Mouse (Mus musculus) heart, adult 2 months (tissue): ENCODE results near the gene Ctns. TPM values are rescaled to one million over a fixed set of nuclear protein-coding genes. Genes with fewer than 3 reads are reported as not detected.

ENCODE experiments used
- DNase-seq, 2 experiments: peaks; one replicate each; pipeline ENCODE4 v3.0.0; 2021
- H3K27ac ChIP-seq: fragments of 200-600 bp; 2 replicates; pipeline ENCODE4 v1.8.1; 2022
- H3K27me3 ChIP-seq: fragments of 200-500 bp; 2 replicates; pipeline ENCODE4 v1.6.1; 2012; ENCODE audit warnings: mild to moderate bottlenecking, low read length, inconsistent platforms, mixed read lengths; ENCODE audit not compliant: control insufficient read depth, insufficient read depth
- H3K36me3 ChIP-seq: fragments of 200-500 bp; 2 replicates; pipeline ENCODE4 v1.6.1; 2012; ENCODE audit warnings: low read length, inconsistent platforms; ENCODE audit not compliant: control insufficient read depth, insufficient read depth
- H3K4me1 ChIP-seq: fragments of 200-500 bp; 2 replicates; pipeline ENCODE4 v1.6.1; 2011; ENCODE audit warnings: low read length; ENCODE audit not compliant: control insufficient read depth, insufficient read depth
- H3K4me3 ChIP-seq: fragments of 200-600 bp; 2 replicates; pipeline ENCODE4 v1.8.1; 2022
- H3K79me2 ChIP-seq: fragments of 200-500 bp; replicated peaks from 2 replicates; pipeline ENCODE4 v1.6.1; 2012; ENCODE audit warnings: mild to moderate bottlenecking, inconsistent platforms, low read length, moderate library complexity, mixed read lengths; ENCODE audit not compliant: control insufficient read depth, insufficient read depth
- H3K9ac ChIP-seq: fragments of 200-500 bp; 2 replicates; pipeline ENCODE4 v1.6.1; 2012; ENCODE audit warnings: low read depth, mild to moderate bottlenecking, control low read depth, inconsistent platforms, low read length, mixed read lengths
- CTCF ChIP-seq: fragments of 200-600 bp; IDR thresholded peaks from 2 replicates; pipeline ENCODE4 v1.8.1; 2022; ENCODE audit warnings: antibody characterized with exemption, mild to moderate bottlenecking, moderate library complexity
- EP300 ChIP-seq: fragments of 200-500 bp; IDR thresholded peaks from 2 replicates; pipeline ENCODE4 v1.6.1; 2011; ENCODE audit warnings: low read depth, low read length, control low read depth; ENCODE audit not compliant: insufficient read depth
- POLR2A ChIP-seq: fragments of 200-500 bp; IDR thresholded peaks from 2 replicates; pipeline ENCODE4 v1.6.1; 2011; ENCODE audit warnings: mild to moderate bottlenecking, low read depth, low read length, control low read depth; ENCODE audit not compliant: insufficient read depth
- WGBS: fragments of 180-500 bp; shearing (Covaris S2); methylation state at CpG from one replicate; pipeline ENCODE4 v1.1.7; 2018; 5-methylcytosine and 5-hydroxymethylcytosine counted together
- intact Hi-C: fragments of 180-260 bp; cut with DNase I; formaldehyde crosslinking; loops from one replicate; pipeline ENCODE4 v1.15.1; 2025
- polyA plus RNA-seq: library from polyadenylated mRNA; depleted of rRNA; stranded (reverse); fragments of >200 nt; gene quantifications from 2 replicates; pipeline ENCODE4 v1.2.3, GENCODE M21; 2012; rRNA removed
- total RNA-seq, 2 experiments: library from RNA; stranded (reverse); gene quantifications; 2 replicates each; pipeline ENCODE4 v1.2.3; 2021

The Ctns gene
- total and polyA plus RNA-seq, 3 experiments, result 10.7 to 12.7 (median 11.8) TPM

- Histone ChIP-seq H3K27ac (no peak overlapping the region), H3K27me3 (no peaks in the 10 kb centered on the region), H3K36me3 (no peaks in the 10 kb centered on the region), H3K79me2 (no peaks in the 10 kb centered on the region), H3K4me3 (peak overlapping the region; percentile 81), H3K4me1 (no peaks in the 10 kb centered on the region; the same call in 1 of the 2 replicates), H3K9ac (peak overlapping the region; percentile 75)
- intact Hi-C loops, result loop anchor here (5.0 kb wide), 1 partner anchor 145 kb away; no protein-coding TSS in a partner anchor
- no peak for DNase-seq
- TF ChIP-seq POLR2A (no peak), CTCF (no peak), EP300 (no peak)
- WGBS, result 4% methylated on average over 11 of the region's 11 CpGs
Observed at GRCm38 (mm10) chr11:73137116-73137515, 61.7 kb downstream of the Ctns start.

GRCm38 (mm10) chr11:73136587-73136986 is 62.3 kb downstream of the Ctns start:
- Histone ChIP-seq H3K9ac (no peak overlapping the region), H3K4me1 (no peaks in the 10 kb centered on the region; the same call in 1 of the 2 replicates), H3K4me3 (no peak overlapping the region), H3K27me3 (no peaks in the 10 kb centered on the region), H3K79me2 (no peaks in the 10 kb centered on the region), H3K36me3 (no peaks in the 10 kb centered on the region), H3K27ac (no peak overlapping the region)
- TF ChIP-seq EP300 (no peak), POLR2A (no peak), CTCF (no peak)
- 40% methylated on average over 6 of the region's 6 CpGs for WGBS
- intact Hi-C loops, result loop anchor here (5.0 kb wide), 1 partner anchor 146 kb away; no protein-coding TSS in a partner anchor
- no peak for DNase-seq

DNA sequence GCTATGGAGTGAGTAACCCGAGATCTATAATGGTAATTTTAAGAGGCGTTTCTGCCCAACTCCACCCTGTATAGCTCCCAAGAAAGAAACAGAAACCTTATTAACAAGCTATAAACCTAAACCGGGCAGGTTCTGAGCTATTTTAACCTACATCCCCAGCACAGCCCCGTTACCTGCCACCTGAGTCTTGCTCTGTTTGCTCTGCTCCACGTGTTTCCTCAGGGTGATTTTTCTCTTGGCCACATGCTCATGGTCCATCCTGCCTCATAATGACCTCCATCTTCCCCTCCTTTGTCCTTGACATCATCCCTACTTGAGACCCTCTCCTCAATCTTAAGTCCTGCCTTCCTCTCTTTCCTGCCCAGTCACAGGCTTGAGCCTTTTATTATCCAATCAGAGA is 64.6 kb downstream of the Ctns start:
- intact Hi-C loops, result no loop called here
- Histone ChIP-seq H3K4me1 (no peaks in the 10 kb centered on the region; the same call in none of the 2 replicates), H3K27me3 (no peaks in the 10 kb centered on the region), H3K27ac (no peak overlapping the region), H3K9ac (no peak overlapping the region), H3K4me3 (no peak overlapping the region), H3K36me3 (no peaks in the 10 kb centered on the region), H3K79me2 (no peaks in the 10 kb centered on the region)
- WGBS, result 84% methylated on average over 5 of the region's 5 CpGs
- DNase-seq, result no peak
- no peak for TF ChIP-seq CTCF
- TF ChIP-seq POLR2A, result no peak
- no peak for TF ChIP-seq EP300

Other genes starting within 250 kb of the Ctns start
- 10 to 100 TPM; 10.9 to 14.5 TPM for gene Atp2a3, start 237.9 kb downstream of the Ctns start, total RNA-seq
- 15.9 and 17.3 TPM in 2 replicates for gene Atp2a3, start 237.9 kb downstream of the Ctns start, polyA plus RNA-seq
- gene P2rx1, start 199.9 kb downstream of the Ctns start, total RNA-seq, result under 1 TPM; 0.21 to 0.86 TPM
- 0.76 and 0.91 TPM in 2 replicates for gene P2rx1, start 199.9 kb downstream of the Ctns start, polyA plus RNA-seq
- gene Camkk1, start 180.0 kb downstream of the Ctns start, total RNA-seq, result 1 to 10 TPM in 1 of 2 experiments, under 1 TPM in 1; 0.63 to 1.2 TPM
- gene Camkk1, start 180.0 kb downstream of the Ctns start, polyA plus RNA-seq, result 1.7 and 1.8 TPM in 2 replicates
- 1 to 10 TPM; 5.6 to 5.7 TPM for gene Ncbp3, start 151.3 kb downstream of the Ctns start, total RNA-seq
- 2.0 and 4.2 TPM in 2 replicates for gene Ncbp3, start 151.3 kb downstream of the Ctns start, polyA plus RNA-seq
- gene Itgae, start 108.5 kb downstream of the Ctns start, total RNA-seq, result under 1 TPM; 0.14 to 0.16 TPM
- gene Itgae, start 108.5 kb downstream of the Ctns start, polyA plus RNA-seq, result 0.37 and 0.38 TPM in 2 replicates
- gene Haspin, start 60.7 kb downstream of the Ctns start, total RNA-seq, result under 1 TPM; 0.16 TPM
- 0.15 and 0.23 TPM in 2 replicates for gene Haspin, start 60.7 kb downstream of the Ctns start, polyA plus RNA-seq
- 10 to 100 TPM; 13.1 to 14.6 TPM for gene P2rx5, start 38.6 kb downstream of the Ctns start, total RNA-seq
- 11.3 and 19.5 TPM in 2 replicates for gene P2rx5, start 38.6 kb downstream of the Ctns start, polyA plus RNA-seq
- gene Emc6, start 22.0 kb downstream of the Ctns start, total RNA-seq, result 10 to 100 TPM; 80.5 to 98.5 TPM
- 50.5 and 54.3 TPM in 2 replicates for gene Emc6, start 22.0 kb downstream of the Ctns start, polyA plus RNA-seq
- 10 to 100 TPM; 45.0 to 48.5 TPM for gene Tax1bp3, start 22.0 kb downstream of the Ctns start, total RNA-seq
- gene Tax1bp3, start 22.0 kb downstream of the Ctns start, polyA plus RNA-seq, result 60.4 and 63.0 TPM in 2 replicates
- gene Shpk, start 418 bp upstream of the Ctns start, total RNA-seq, result 1 to 10 TPM in 1 of 2 experiments, under 1 TPM in 1; 0.97 to 1.1 TPM
- 2.2 and 2.8 TPM in 2 replicates for gene Shpk, start 418 bp upstream of the Ctns start, polyA plus RNA-seq
- under 1 TPM; 0.08 to 0.11 TPM for gene Trpv1, start 35.2 kb upstream of the Ctns start, total RNA-seq
- 0.21 and 0.29 TPM in 2 replicates for gene Trpv1, start 35.2 kb upstream of the Ctns start, polyA plus RNA-seq
- under 1 TPM; 0.03 to 0.05 TPM for gene Trpv3, start 68.3 kb upstream of the Ctns start, total RNA-seq
- 0.04 and 0.09 TPM in 2 replicates for gene Trpv3, start 68.3 kb upstream of the Ctns start, polyA plus RNA-seq
- 1 to 10 TPM; 1.4 to 1.5 TPM for gene Aspa, start 130.6 kb upstream of the Ctns start, total RNA-seq
- gene Aspa, start 130.6 kb upstream of the Ctns start, polyA plus RNA-seq, result 2.2 and 4.4 TPM in 2 replicates
- gene Gm49340, start 130.7 kb upstream of the Ctns start, total RNA-seq, result not detected
- 0.06 TPM in 1 of 2 replicates, not detected in the other for gene Gm49340, start 130.7 kb upstream of the Ctns start, polyA plus RNA-seq
- not detected for gene Spata22, start 130.7 kb upstream of the Ctns start, total RNA-seq
- gene Spata22, start 130.7 kb upstream of the Ctns start, polyA plus RNA-seq, result 0.08 and 0.15 TPM in 2 replicates
- gene Olfr20, start 151.7 kb upstream of the Ctns start, total RNA-seq, result not detected
- gene Olfr20, start 151.7 kb upstream of the Ctns start, polyA plus RNA-seq, result not detected in 2 replicates
- gene Olfr376, start 172.2 kb upstream of the Ctns start, total RNA-seq, result not detected
- not detected in 2 replicates for gene Olfr376, start 172.2 kb upstream of the Ctns start, polyA plus RNA-seq
- not detected for gene Olfr1, start 200.6 kb upstream of the Ctns start, total RNA-seq
- gene Olfr1, start 200.6 kb upstream of the Ctns start, polyA plus RNA-seq, result not detected in 2 replicates
- not detected for gene Olfr378, start 229.4 kb upstream of the Ctns start, total RNA-seq
- not detected in 2 replicates for gene Olfr378, start 229.4 kb upstream of the Ctns start, polyA plus RNA-seq